Mouse (Mus musculus) liver, embryonic 14.5 days (tissue): ENCODE data around the gene Acad12.
"Not testable (repeated sequence)": the region's sequence is repeated elsewhere in the genome, so short reads cannot be mapped to it uniquely, and the experiment has no call there.

ENCODE experiments used
- CTCF ChIP-seq: IDR thresholded peaks from 2 replicates; pipeline ENCODE4 v1.5.1; 2016; ENCODE audit warnings: antibody characterized with exemption, low read depth, control low read depth
- EP300 ChIP-seq: IDR thresholded peaks from 2 replicates; pipeline ENCODE4 v1.6.1; 2016; ENCODE audit warnings: antibody characterized with exemption, low read depth

DNA sequence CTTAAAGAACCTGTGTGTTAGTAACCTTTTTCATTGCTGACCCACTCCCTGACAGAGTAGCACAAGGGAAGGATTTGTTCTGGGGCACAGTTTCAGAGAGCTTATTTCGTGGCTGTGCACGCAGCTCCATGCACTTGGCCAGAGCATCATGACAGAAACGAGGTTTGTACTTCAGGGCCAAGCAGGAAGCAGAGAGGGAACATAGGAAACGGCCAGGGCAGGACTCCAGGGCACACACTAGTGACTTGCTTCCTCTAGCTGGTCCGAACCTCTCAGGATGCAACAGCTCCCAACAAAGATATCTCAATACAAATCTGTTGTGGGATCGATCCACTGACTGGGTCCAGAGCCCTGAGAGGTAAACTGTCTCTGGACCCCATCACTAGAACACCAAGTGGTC is 38.1 kb upstream of the Acad12 start:
- not testable (repeated sequence) for TF ChIP-seq CTCF, EP300
